Comparison of ENCODE assay signal across 20 mouse cellular contexts in genomic region chr1:104903409-104903808, GRCm38 (mm10).
"Had no signal": no experiment of that assay in that cellular context is flagged by ENCODE, and none has a peak within 500 bp of the region (broad histone marks: within the 10 kb centered on the region; RNA-seq: fewer than 3 reads in every experiment).

No protein-coding gene starts in this region.

- DNase-seq: liver, postnatal 0 days; lung, adult 2 months; lung, postnatal 14 days; lung, postnatal 36 days; midbrain, embryonic 14.5 days; right cerebral cortex, postnatal 25 days; right cerebral cortex, postnatal 4 days; spleen, adult 18-20 months; thymus, adult 18-20 months; thymus, postnatal 14 days; thymus, postnatal 36 days had no signal

- H3K27me3 ChIP-seq: liver, embryonic 15.5 days; lung, embryonic 15.5 days; midbrain, embryonic 12.5 days; neural tube, embryonic 13.5 days; neural tube, embryonic 15.5 days had no signal

- H3K9ac ChIP-seq: liver, embryonic 15.5 days; liver, postnatal 0 days; lung, embryonic 15.5 days; midbrain, embryonic 12.5 days; neural tube, embryonic 13.5 days; neural tube, embryonic 15.5 days had no signal

- H3K9me3 ChIP-seq: liver, embryonic 15.5 days; lung, embryonic 15.5 days; midbrain, embryonic 10.5 days; midbrain, embryonic 12.5 days; neural tube, embryonic 13.5 days; neural tube, embryonic 15.5 days had no signal

- H3K4me1 ChIP-seq: liver, embryonic 15.5 days; lung, embryonic 15.5 days; midbrain, embryonic 10.5 days; midbrain, embryonic 12.5 days; neural tube, embryonic 13.5 days; neural tube, embryonic 15.5 days had no signal

- H3K36me3 ChIP-seq: liver, embryonic 15.5 days; lung, embryonic 15.5 days; midbrain, embryonic 10.5 days; midbrain, embryonic 12.5 days; neural tube, embryonic 13.5 days; neural tube, embryonic 15.5 days had no signal

- ATAC-seq: liver, postnatal 0 days; lung, postnatal 0 days; midbrain, embryonic 16.5 days had no signal

- H3K4me2 ChIP-seq: liver, embryonic 15.5 days; lung, embryonic 15.5 days; midbrain, embryonic 12.5 days; neural tube, embryonic 13.5 days; neural tube, embryonic 15.5 days had no signal

- H3K4me3 ChIP-seq: liver, embryonic 15.5 days; lung, embryonic 15.5 days; midbrain, embryonic 10.5 days; midbrain, embryonic 12.5 days; myocyte; neural tube, embryonic 13.5 days; neural tube, embryonic 15.5 days had no signal

- H3K27ac ChIP-seq: liver, embryonic 15.5 days; lung, embryonic 15.5 days; midbrain, embryonic 10.5 days; midbrain, embryonic 12.5 days; neural tube, embryonic 13.5 days; neural tube, embryonic 15.5 days had no signal
